Mouse (Mus musculus) monocyte, adult 5-6 weeks (primary cell): ENCODE results near the gene Camk2n2. TPM values are rescaled to one million over a fixed set of nuclear protein-coding genes. Genes with fewer than 3 reads are reported as not detected.
A peak's percentile ranks its signal among the peaks of the same experiment; 100 is the strongest.
"Not testable (repeated sequence)": the region's sequence is repeated elsewhere in the genome, so short reads cannot be mapped to it uniquely, and the experiment has no call there.

Source experiments
- ATAC-seq: fragments of 153-309, 156-312 bp; replicated peaks from 2 replicates; pipeline ENCODE4 v1.8.0; 2017; ENCODE audit warnings: mild to moderate bottlenecking; ENCODE audit not compliant: low TSS enrichment, insufficient number of reproducible peaks, severe bottlenecking, poor library complexity, low FRiP score
- total RNA-seq: library from RNA; stranded (forward); fragments of 200-1000, 200-491, 200-594 nt; gene quantifications from 3 replicates; pipeline ENCODE4 v1.2.3, GENCODE M21; 2017

The Camk2n2 gene
- total RNA-seq, result 0.49 TPM in 1 of 3 replicates, not detected in the others

- ATAC-seq, result no peak
These were observed at the start of gene Camk2n2 for GRCm38 (mm10) chr16:20621191-20621990. Gene Camk2n2, minus strand, starts transcription at chr16:20621287.

DNA sequence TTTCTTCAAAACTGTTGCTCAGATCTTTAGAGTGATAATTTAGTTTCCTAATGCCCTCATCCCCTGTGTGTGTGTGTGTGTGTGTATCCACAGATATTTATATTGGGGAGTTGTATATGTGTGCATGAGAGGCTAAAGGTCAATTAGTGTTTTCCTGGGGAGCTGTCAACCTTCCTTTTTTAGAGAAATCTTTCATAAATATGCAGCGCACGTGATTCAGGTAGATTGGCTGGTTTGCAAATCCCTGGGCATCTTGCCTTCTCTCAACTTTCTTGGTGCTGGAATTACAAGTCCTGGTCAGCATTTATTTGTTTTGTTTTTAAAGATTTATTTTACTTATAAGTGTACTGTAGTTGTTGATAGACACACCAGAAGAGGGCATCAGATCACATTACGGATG lies 49.2 kb upstream of the Camk2n2 start:
- ATAC-seq, result no peak

- ATAC-seq, result not testable (repeated sequence)
These were observed 46.9 kb upstream of the Camk2n2 start, which contains the start of gene Eif4g1 for GRCm38 (mm10) chr16:20668013-20668412. Gene Eif4g1, plus strand, starts transcription at chr16:20668313.

GRCm38 (mm10) chr16:20657661-20658060 lies 36.6 kb upstream of the Camk2n2 start:
- no peak for ATAC-seq

DNA sequence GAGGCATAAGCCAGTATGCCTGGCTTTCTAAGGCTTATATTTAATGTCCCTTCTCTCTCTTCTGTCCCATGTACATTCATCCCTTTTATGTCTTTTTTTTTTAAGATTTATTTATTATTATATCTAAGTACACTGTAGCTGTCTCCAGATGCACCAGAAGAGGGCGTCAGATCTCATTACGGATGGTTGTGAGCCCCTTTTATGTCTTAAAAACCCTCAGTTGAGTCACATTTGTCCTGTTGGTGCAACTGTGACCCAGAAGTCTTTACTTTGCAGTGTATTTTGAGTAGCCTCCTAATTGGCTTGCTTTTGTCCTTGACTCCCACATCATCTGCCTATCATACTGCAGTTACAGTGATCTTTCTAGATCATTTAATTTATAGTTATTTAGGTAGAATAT lies 32.2 kb upstream of the Camk2n2 start:
- ATAC-seq, result no peak

DNA sequence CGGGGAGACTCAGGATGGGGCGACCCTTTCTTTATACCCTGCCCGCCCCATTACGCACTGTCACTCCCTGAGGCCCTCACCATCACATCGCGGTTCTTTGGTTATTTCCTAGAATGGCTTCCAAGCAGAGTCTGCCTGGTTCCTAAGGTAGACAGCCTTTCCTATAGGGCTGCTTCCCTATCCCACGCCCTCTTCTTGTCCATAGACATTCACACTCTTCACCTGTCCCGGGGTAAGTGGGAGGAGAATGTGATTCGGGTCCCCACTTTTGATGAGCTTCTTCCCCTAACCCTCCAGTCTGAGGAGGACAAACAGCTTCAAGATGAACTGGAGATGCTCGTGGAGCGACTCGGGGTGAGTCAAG lies 30.8 kb upstream of the Camk2n2 start:
- ATAC-seq, result no peak

GRCm38 (mm10) chr16:20651076-20651946 lies 30.2 kb upstream of the Camk2n2 start, which contains the start of gene Psmd2:
Gene Psmd2, plus strand, starts transcription at chr16:20651652.
- ATAC-seq, result peak; percentile 94

DNA sequence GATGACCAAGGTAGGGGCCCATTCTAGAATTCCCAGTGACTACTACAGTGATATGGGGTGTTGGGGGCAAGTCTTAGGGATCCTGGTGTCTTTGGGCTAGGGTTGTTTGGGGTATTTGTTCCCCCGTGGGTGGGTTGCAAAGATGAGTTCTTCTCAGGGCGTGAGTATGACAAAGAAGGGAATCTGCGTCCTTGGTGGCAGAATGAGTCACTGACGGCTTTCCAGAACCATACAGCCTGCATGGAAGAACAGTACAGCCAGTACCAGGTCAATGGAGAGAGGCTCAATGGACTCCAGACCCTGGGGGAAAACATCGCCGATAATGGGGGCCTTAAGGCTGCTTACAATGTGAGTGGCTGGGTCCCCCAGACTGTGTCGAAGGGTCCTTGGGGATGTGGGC lies 22.8 kb upstream of the Camk2n2 start:
- no peak for ATAC-seq

DNA sequence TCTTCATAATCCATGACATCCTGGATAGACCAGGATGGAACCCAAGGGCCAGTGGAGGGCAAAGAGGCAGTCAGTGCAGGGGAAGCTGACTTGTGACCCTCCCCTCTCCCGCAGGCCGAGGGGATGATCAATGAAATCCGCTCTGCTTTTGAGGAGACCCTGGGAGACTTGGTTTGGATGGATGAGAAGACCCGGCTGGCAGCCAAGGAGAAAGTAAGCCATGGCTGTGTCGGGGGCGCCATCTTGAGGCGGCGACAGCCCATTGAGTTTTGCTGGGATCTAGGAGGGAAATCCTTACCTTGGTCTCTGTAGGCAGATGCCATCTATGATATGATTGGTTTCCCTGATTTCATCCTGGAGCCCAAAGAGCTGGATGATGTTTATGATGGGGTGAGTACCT lies 21.1 kb upstream of the Camk2n2 start:
- ATAC-seq, result peak; percentile 56

DNA sequence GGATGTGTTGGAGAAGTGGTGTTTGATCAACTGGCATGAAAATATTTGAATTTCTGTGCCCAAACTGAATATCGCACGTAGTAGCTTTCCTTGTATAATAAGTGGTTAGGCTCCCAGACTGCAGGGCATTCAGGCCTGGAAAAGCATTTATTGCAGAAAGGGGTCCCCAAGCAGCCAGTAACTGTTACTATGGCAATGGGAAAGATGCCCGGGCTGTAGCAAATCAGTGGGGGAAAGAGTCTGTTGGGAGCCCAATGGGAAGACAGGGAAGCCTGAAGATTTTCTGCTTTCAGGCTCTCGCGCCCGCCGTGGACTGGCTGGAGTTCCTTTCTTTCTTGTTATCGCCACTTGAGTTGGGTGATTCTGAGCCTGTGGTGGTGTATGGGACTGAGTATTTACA lies 17.3 kb upstream of the Camk2n2 start:
- no peak for ATAC-seq

DNA sequence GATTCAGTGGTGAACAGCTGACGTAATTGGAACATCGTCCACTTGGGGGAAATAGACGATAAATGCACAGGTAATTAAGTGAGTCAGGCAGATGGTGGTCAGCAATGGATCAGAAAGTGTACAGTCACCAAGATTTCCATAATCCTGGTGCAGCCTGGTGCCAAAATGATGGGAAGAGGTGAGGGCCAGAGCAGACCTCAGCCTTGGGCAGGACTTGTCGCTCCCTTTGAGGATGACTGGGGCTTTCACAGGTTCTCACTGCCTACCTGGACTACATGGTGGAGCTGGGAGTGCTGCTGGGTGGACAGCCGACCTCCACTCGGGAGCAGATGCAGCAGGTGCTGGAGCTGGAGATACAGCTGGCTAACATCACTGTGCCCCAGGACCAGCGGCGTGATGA lies 16.3 kb upstream of the Camk2n2 start:
- ATAC-seq, result no peak

DNA sequence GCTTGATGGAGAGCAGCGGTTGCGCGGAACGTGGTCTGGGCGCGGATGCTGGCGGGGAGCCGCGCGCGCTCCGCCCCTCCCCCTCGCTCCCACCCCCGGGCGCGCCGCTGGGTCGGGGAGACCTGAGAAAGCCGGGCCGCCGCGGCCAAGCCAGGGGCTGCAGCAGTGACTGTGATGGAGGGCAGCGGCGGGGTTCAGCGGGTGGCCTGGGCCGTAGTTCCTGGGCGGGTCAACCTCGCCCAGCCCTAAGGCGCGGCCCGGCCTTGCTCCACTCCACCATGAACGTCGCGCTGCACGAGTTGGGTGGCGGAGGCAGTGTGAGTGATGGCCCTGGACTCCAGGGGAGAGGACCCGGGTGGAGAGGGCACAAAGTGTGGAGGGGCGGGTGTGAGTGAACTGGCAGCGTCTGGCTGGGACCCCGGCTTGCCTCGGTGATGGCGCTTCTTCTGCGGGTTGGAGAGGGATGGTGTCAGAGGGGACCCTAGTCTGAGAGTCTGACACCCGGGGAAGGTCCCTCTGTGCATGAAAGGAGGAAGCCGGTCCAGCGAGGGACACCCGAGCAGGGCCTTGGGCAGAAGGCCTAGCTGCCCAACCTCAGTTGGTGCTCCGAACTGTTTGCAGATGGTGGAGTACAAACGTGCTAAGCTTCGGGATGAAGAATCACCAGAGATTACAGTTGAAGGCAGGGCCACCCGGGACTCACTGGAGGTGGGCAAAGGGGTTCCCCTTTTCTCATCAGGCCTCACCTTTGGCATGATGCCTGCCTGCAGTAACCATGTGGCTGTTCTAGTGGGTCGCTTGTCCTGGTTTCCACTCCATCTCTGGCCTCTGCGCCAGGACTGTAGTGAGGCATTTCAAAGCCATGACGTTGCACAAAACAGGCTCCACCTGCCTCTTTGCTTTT lies 8.9 kb upstream of the Camk2n2 start, which contains the start of gene Ece2:
Gene Ece2, plus strand, starts transcription at position 98 of the 904 bp plus-strand sequence.
- no peak for ATAC-seq

- ATAC-seq, result no peak
These were observed 7.8 kb upstream of the Camk2n2 start for GRCm38 (mm10) chr16:20628871-20629391.

DNA sequence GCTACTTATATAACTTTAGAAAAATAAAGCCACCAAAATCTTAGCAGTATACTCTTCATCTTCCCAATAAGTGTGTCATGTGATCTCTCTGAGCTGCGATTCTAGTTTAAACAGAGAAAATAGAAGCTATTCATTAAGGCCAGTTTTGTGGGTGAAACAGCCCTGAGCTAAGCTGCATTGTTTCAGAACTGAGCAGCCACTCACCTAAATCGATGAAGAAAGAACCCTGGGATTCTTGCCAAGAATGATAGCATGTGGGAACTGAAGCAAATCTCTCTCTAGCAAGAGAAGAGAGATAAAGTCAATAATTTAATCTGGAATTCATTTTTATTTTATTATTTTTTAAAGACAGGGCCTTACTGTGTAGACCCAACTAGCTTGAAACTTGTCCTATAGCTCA lies 2.1 kb upstream of the Camk2n2 start:
- no peak for ATAC-seq

GRCm38 (mm10) chr16:20621991-20622685 lies 1.1 kb upstream of the Camk2n2 start:
- ATAC-seq, result peak; percentile 68

- ATAC-seq, result no peak
These were observed 316 bp downstream of the Camk2n2 start for GRCm38 (mm10) chr16:20620751-20621190.

- ATAC-seq, result no peak
These were observed 720 bp downstream of the Camk2n2 start for GRCm38 (mm10) chr16:20620399-20620735.
